In genomic region chr13:21781021-21781555, GRCm38 (mm10) we compare ENCODE assay signal across 8 mouse cellular contexts. TPM values are rescaled to one million over a fixed set of nuclear protein-coding genes. Genes with fewer than 3 reads are reported as not detected.
DNase-seq lines count a peak whose midpoint lies in the region; ATAC-seq lines count a peak whose summit lies in the region.

No protein-coding gene starts in this region.

- no peak for ATAC-seq in liver, embryonic 12.5 days

- H3K9me3 ChIP-seq in liver, embryonic 12.5 days (replicated peaks) = no peaks in the 10 kb centered on the region

- peak overlapping the region; percentile 70 for H3K4me3 ChIP-seq in liver, embryonic 12.5 days

- peaks cover 71% of the 10 kb centered on the region for H3K4me1 ChIP-seq in liver, embryonic 12.5 days

- peak overlapping the region; percentile 87 for H3K4me2 ChIP-seq in liver, embryonic 12.5 days

- DNase-seq in embryo, embryonic 10 days (ENCODE audit: low spot score) = peak; percentile 18
- DNase-seq in embryo, embryonic 10.5 days (ENCODE audit: low spot score) = no peak
- peak; percentile 15 for DNase-seq in thymus, postnatal 25 days
- DNase-seq in thymus, adult 18-20 months = no peak
- DNase-seq in urinary bladder, postnatal 4 days (ENCODE audit: low spot score in 2 of 2) = no peak
- no peak for DNase-seq in left cerebral cortex, postnatal 36 days (ENCODE audit: low spot score in 2 of 2)
- no peak for DNase-seq in frontal cortex, postnatal 36 days (ENCODE audit: low spot score in 2 of 2)

- intact Hi-C loops in left cerebral cortex, postnatal 36 days (cut with DNase I) = no loop called here

- H3K27me3 ChIP-seq in liver, embryonic 12.5 days (replicated peaks) = no peaks in the 10 kb centered on the region

- H3K36me3 ChIP-seq in liver, embryonic 12.5 days = no peaks in the 10 kb centered on the region

- peak overlapping the region; percentile 100 for H3K27ac ChIP-seq in liver, embryonic 12.5 days

- WGBS in liver, embryonic 12.5 days (ENCODE audit: insufficient replicate concordance) = 31% methylated on average over 6 of the region's 6 CpGs

- peak overlapping the region; percentile 96 for H3K9ac ChIP-seq in liver, embryonic 12.5 days

RNA-seq across cellular contexts. Expression of gene Hist1h1b, which starts 0.7 kb away (rescaled TPM):
- 41.6 and 43.0 TPM in 2 replicates for polyA plus RNA-seq in liver, embryonic 12.5 days (2016; fragmentation: Nextera tagmentation; extraction: Ambion mirVana)
- total RNA-seq in left cerebral cortex, postnatal 36 days (2021) = 10 to 100 TPM in 1 of 2 experiments, 1 to 10 TPM in 1; 8.2 to 10.1 TPM

RNA-seq across cellular contexts. Expression of gene Hist1h3i, which starts 2.1 kb away (rescaled TPM):
- polyA plus RNA-seq in liver, embryonic 12.5 days (2016; fragmentation: Nextera tagmentation; extraction: Ambion mirVana) = 169 and 188 TPM in 2 replicates
- 10 to 100 TPM; 55.4 to 73.3 TPM for total RNA-seq in left cerebral cortex, postnatal 36 days (2021)

RNA-seq across cellular contexts. Expression of gene Hist1h2an, which starts 5.9 kb away (rescaled TPM):
- polyA plus RNA-seq in liver, embryonic 12.5 days (2016; fragmentation: Nextera tagmentation; extraction: Ambion mirVana) = 11.2 and 14.0 TPM in 2 replicates
- not detected for total RNA-seq in left cerebral cortex, postnatal 36 days (2021)

RNA-seq across cellular contexts. Expression of gene Hist1h2bp, which starts 6.2 kb away (rescaled TPM):
- 3.6 and 5.6 TPM in 2 replicates for polyA plus RNA-seq in liver, embryonic 12.5 days (2016; fragmentation: Nextera tagmentation; extraction: Ambion mirVana)
- total RNA-seq in left cerebral cortex, postnatal 36 days (2021) = 1 to 10 TPM; 8.0 to 8.4 TPM

RNA-seq across cellular contexts. Expression of gene Hist1h2bn, which starts 27.2 kb away (rescaled TPM):
- 8.6 and 8.9 TPM in 2 replicates for polyA plus RNA-seq in liver, embryonic 12.5 days (2016; fragmentation: Nextera tagmentation; extraction: Ambion mirVana)
- total RNA-seq in left cerebral cortex, postnatal 36 days (2021) = 10 to 100 TPM in 1 of 2 experiments, 1 to 10 TPM in 1; 8.2 to 10.1 TPM

Comparison
In these comparisons a context has a peak if more than half of its experiments do, and no peak if none do; other contexts are left out.
1. DNase-seq: peak in embryo, embryonic 10 days (single experiment) and thymus, postnatal 25 days (single experiment); none in embryo, embryonic 10.5 days (single experiment), thymus, adult 18-20 months (0 of 2), urinary bladder, postnatal 4 days (0 of 2), left cerebral cortex, postnatal 36 days (0 of 2) and frontal cortex, postnatal 36 days (0 of 2).